Mouse (Mus musculus) G1E-ER4 (cell line): ENCODE results near the gene Vps25. TPM values are rescaled to one million over a fixed set of nuclear protein-coding genes. Genes with fewer than 3 reads are reported as not detected.

Experiments used
- GATA1 ChIP-seq: IDR thresholded peaks from one replicate; pipeline ENCODE4 v1.8.0; 2012; ENCODE audit warnings: low read length, inconsistent platforms
- polyA plus RNA-seq: library from polyadenylated mRNA; stranded (reverse); fragments of >175 nt; gene quantifications from 2 replicates; pipeline ENCODE4 v1.2.3, GENCODE M21; 2012

The Vps25 gene
- 122 and 174 TPM in 2 replicates for polyA plus RNA-seq

DNA sequence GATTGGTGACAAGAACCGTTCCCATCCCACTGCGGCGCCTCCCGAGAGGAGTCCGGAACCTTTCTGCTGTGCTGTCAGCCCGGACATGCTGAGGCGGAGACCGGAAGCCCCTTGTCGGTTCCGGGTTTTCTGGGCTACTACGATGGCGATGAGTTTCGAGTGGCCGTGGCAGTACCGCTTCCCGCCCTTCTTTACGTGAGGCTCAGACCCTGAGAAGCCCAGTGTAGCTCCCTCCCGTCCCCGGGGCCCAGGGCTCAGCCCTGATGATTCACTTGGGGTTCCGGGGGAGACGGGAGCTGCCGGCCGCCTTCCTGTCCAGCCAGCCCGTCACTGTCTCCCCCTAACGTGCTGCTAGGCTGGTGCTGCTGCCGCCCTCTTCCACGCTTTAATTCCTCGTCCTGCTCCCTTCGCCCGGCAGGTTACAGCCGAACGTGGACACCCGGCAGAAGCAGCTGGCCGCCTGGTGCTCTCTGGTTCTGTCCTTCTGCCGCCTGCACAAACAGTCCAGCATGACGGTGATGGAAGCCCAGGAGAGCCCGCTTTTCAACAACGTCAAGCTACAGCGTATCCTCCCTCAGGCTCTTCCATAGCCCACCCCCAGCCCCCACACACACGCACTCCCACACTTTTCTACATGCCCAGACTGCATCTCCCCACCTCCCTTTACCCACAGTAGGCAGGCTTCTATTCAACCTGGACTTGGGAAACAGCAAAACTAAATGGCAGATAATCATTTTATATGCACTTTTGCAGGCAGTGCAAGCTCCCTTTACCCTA lies at the start of gene Vps25:
TSS of gene Vps25 (plus strand) at position 95 of the 777 bp plus-strand sequence.
- no peak for TF ChIP-seq GATA1

DNA sequence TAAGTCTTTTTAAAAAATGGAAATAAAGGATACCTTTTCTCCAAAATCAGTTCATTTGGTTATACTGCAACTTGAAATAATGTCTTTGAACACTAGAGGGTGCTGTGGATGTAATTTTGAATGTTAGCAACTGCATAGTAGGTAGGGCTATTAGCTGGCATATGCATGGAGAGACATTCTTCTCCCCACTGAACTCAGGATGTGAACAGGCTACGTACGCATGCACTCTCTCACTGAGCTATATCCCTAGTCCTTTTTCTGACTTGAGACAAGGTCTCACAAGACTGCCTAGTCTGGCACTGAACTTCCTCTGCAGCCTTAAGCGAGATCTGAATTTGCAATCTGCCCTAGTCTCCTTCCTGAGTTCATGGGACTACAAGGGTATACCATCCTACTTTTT lies 41.5 kb upstream of the Vps25 start:
- TF ChIP-seq GATA1: no peak

DNA sequence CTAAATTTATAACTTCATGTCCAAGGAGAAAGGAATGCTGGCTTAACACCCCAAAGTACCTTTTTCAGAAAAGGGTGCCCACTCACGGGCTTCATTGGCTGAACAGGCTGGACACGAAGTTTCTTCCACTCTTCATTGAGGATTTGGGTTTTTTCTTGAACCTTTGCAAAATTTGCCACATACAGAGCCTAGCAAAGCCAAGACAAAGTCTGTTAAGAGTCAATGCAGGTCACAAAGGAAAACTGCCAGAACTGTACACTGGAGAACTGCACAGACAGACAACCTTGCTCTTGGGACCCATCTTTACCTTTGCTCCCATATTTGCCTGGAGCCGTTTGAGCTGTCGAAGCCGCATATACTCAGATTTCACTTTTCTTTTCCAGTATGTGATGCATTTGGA lies 36.6 kb upstream of the Vps25 start:
- TF ChIP-seq GATA1: no peak

DNA sequence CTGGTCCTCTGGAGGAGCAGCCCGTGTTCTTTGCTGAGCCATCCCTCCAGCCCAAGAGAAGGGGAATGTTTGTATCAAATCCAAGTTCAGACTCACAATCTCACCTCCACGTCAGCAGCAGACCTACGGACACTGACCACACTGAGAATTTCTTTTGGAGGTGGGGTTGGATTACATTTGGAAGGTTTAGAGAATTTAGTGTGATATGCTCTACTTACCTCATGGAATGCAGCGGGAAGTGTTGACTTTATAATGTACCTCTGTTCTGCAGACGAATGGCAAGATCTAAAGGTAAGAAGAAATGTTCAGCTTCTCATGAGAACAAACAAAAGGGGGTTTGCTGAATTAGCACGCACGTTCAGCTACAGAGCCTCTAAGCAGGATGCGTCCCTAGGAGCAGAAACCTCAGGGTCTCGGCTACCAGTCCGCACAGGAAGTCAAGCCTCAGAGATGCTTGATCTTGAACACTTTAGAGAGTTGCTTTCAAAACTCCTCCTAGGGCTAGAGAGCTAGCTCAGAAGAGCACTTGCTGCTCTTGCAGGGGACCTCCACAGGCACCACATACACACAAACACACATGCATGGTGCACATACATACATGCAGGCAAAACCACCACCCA lies 35.0 kb upstream of the Vps25 start:
- TF ChIP-seq GATA1: no peak

DNA sequence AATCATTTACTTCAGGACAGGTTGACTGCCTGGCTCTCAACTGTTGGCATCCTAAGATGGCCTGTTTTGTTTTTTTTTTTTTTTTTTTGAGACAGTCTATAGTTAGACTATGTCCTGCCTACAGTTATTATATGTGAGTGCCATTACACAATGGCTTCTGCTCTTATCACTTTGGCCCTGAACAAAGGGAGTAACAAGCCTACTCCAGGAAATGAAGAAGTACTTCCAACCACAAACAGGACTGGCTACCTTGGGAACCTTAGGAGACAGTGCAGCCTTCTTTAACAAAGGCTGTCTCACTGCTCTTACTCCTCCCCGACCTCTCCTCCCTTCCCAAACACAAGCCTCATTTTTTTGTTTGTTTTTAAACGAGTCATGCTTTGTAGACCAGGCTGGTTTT lies 32.7 kb upstream of the Vps25 start:
- TF ChIP-seq GATA1: no peak

DNA sequence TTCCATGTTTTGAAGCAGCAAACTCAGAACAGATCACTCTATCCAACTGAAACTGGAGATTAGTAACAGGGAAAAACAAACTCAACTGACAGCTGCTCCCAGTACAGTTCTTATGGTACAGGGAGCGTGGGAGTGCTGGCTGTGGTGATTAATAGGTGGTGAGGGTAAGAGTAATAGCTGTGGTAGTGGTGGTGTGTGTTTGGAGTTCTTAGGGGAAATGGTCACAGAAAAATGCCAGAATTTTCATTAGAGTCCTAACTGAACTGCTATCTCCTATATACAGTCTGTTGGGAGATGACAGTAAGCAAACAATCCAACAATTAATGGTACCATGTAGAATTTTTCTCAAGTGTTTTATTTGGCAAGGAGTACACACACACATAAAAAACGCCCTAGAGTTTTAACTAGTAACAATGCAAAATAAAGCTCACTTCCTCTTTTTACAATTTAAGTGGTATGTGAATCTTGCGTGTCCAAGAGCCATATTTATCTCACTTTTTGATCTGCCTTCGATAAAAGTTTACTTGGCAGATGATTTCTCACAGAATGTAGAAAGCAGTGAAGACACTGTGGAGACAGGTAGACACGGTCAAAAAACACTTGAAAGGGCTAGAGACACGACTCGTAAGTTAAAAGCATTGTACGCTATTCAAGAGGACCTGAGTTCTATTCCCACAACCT lies 32.1 kb upstream of the Vps25 start:
- no peak for TF ChIP-seq GATA1

DNA sequence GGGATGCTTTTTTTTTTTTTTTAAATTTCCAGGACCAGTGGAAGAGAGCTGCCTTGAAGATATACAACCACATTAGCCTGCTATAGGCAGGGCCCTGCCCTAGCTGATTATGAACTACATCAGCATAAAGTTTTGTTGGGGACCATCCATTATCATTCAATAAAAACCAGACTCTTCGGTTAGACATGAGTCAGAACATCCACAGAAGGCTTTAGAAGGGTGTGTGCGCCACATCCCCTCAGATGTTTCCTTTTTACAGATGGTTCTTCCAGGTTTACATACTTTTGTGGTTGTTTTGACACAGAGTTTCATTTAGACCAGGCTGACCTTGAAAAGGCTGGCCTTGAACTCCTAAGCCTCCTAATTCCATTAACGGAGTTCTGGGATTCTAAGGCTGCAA lies 29.2 kb upstream of the Vps25 start:
- TF ChIP-seq GATA1: no peak

DNA sequence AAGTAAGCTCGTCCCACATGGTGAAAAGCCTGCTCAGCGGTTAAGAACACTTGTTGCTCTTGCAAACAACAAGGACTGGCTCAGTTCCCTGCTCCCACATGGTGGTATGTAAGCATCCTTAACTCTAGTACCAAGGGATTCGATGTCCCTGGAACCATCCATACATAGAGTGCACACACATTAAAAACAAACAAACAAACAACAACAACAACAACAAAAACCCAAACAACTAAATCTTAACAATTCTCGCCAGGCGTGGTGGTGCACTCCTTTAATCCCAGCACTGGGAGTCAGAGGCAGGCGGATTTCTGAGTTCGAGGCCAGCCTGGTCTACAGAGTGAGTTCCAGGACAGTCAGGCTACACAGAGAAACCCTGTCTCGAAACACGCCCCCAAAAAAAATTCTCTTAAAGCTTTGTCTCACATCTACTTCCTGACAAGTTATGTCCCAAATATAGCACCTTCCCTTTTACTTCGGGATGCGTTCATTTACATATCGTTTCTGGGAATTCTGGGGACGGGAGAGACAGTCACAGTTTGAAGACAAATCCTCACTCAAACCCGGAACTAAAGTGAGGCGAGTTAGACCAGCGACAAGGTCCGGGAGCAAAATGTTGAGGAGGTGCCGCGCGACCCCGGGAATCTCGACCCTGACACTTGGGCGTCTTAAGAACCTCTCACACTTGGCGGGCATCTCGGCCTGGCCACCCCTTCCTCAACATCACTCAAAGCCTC lies 28.0 kb upstream of the Vps25 start:
- no peak for TF ChIP-seq GATA1

DNA sequence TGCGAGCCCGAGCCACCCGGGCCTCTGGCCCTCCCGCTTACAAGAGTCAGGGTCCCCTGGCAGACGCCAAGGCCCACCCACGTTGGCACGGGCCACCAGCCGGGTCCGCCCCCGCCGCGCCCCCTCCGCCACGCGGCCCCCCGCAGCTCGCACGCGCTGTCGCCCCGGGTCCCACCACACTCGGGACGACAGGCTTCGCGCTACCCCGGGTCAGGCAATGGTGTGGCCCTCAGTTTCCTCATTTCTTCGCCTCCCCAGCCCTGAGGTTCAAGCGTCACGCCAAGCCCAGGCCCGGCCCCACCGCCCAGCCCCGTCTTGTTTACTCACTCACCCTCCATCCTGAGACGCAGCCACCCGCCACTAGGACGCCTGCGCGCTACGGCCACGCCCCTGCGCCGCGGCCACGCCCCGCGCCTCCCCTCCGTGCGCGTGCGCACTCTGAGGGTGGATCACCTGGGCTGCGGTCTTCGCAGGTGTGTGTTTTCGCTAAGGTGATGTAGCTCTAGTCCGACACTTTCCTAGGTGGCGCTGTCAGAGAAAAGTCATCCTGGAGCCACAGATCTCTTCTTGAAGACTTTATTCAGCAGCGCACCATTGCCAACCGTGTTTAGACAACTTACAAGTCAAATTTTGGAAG lies 27.3 kb upstream of the Vps25 start, which contains the start of gene Ezh1:
TSS of gene Ezh1 (minus strand) at position 399 of the 637 bp plus-strand sequence.
- TF ChIP-seq GATA1: no peak

DNA sequence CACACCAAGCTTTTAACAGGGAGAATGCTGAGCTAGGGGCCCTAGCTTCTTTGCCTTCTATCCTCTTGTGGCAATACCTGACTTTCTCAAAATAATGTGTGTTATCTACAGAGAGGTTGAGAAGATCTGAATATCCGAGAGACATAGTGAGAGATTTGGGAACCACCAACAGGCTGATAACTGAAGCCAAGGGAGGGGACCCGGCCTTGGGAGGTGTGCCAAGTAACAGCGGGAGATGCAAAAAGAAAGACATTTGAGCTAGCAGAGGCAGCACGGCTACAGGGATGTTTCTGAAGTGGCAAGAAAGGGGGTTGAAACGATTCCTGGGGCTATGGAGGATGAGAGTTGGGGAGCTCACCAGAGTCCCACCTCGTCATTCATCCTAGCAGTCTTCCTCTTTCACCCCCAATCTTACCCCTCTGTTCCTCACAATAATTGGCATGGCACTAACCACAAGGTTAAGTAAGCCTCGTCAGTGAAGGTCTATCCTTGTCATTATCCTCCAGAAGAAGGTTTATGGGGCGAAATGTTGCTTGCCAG lies 24.1 kb upstream of the Vps25 start:
- no peak for TF ChIP-seq GATA1

DNA sequence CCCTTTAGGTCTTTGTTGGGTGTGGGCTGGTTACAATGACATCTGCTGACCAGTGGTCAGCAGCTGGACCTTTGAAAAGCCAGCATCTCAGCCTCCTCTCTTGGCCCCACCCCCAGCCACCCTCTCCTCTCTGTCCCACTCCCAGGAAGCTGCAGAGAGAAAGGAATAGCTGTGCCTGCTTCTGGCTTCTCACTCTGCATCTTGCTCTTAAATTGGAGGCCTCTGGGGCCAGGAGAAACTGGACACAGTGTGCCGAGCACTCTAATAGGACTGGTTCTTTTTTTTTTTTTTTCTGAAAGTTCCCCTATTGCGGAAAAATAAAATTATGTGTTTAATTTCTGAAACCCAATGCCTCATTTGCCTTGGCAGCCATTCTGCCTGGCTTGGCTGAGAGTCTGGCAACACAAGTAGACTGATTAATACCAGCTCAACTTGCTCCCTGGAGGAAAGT lies 23.4 kb upstream of the Vps25 start:
- TF ChIP-seq GATA1: no peak

DNA sequence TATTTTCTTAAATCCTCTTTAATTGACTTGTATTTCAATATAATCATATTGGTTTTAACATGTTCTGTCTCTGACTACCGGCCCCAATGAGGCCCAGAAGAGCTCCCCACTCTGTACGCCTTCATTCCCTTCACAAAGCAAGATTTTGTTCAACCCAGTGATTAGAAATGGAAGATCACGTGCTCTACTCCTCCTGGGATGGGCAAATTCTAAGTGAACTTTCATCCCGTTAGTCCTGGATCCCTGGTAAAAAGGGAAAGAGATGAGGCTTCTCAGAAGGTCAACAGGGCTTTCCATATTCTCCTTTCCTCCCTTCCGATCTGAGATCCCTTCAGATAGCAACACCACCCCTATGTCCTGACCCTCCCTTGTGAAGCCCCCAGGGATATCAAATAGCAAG lies 23.0 kb upstream of the Vps25 start:
- no peak for TF ChIP-seq GATA1

DNA sequence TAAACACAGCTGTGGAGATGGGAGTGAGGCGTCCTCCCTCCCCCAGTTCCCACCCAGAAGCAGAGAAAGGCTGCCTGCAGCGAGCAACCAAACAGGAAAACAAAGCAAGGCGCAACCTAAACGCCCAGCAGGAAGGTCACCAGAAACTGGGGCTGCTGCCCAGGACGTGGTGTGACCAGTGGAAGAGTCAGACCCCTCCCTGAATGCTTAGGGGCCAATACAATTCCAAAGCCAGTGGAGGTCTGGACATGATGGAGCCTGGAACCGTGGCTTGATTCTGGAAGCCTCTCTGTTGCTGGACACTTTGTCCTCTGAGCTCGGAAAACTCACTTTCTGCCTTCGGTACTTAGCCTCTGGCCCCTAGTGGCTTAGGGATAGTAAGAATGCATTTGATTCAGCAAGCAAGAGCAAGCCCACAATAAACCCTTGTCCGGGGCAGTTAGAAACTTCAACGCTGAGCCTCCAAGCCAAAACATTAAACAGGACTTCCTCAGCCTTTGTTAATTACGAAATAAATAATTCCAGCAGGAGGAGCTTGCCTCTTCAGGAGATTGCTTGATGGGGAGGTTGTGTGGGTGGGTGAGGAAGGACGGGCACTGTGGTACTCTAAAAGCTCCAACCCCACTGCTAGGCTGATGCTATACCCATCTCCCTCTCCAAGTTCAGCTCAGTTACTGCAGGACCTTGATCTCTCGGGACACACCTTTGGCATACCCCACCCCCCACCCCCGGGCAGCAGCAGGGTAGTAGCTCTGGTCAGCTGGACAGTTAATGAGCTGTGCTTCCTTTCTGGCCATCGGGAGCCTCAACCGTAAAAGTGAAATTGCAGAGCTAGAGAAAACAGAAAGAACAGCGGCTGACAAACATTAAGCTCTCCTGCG lies 22.3 kb upstream of the Vps25 start:
- TF ChIP-seq GATA1: no peak
